Mouse (Mus musculus) 3T3-L1 (cell line): Measurements from ENCODE around the gene Gm7168.
A peak's percentile ranks its signal among the peaks of the same experiment; 100 is the strongest.
"Not testable (repeated sequence)": the region's sequence is repeated elsewhere in the genome, so short reads cannot be mapped to it uniquely, and the experiment has no call there.

Source experiments
- DNase-seq: peaks from one replicate; pipeline ENCODE4 v3.0.0-alpha.2; 2015; ENCODE audit warnings: low read depth, low spot score

The Gm7168 gene

GRCm38 (mm10) chr17:13948073-13948472, at the start of gene Gm7168:
Gm7168 (plus strand) TSS chr17:13948373.
- not testable (repeated sequence) for DNase-seq

DNA sequence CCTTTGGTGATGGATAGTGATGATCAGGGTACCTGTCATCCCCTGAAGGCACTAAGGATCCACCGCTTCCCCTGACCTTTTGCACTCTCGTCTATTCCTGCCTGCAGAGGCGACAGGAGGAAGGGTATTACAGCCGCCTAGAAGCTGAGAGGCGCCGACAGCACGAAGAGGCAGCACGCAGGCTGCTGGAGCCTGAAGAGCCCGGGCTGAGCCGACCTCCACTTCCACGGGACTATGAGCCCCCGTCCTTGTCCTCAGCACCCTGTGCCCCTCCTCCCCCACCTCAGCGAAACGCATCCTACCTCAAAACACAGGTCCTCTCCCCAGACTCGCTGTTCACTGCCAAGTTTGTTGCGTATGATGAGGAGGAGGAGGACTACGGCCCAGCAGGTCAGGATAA, 49.3 kb upstream of the Gm7168 start:
- DNase-seq, result no peak

DNA sequence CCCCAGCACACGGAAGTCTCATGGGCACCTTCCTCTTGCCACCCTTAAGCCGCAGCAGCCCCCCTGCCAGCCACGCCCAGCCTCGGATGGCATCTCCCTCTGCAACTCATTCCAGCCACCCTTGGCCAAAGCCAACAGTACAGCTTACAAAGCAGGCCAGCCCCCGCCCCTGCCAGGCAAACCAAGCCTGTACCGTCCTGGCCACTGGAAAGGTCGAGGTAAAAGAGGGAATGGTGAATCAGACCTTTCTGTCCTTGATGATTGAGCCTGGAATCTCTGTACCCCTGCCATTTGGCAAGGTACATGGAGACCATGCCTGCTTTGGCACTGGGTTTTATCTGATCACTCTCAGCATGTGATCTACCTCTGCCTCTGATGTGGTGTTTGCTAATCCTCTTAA, 48.9 kb upstream of the Gm7168 start:
- no peak for DNase-seq

GRCm38 (mm10) chr17:13903793-13904192, 44.4 kb upstream of the Gm7168 start:
- no peak for DNase-seq

DNA sequence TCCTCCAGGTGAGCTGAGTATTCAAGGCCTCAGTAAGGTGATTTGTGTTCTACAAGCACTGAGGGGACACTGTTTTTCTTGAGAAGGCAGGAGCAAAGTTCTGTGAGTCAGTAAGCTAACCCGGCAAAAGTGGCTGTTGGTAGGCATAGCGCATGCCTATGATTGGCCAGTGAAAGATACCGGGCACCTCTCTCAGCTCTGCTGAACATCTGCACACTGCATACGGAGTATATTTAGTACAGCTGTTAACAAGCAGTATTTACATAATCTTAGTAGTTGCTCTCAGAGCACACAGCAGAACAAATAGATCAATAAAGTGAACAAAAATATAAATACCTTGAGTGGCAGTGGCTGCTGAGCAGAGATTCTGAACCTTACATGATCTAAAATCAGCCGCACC, 41.1 kb upstream of the Gm7168 start:
- DNase-seq, result no peak

DNA sequence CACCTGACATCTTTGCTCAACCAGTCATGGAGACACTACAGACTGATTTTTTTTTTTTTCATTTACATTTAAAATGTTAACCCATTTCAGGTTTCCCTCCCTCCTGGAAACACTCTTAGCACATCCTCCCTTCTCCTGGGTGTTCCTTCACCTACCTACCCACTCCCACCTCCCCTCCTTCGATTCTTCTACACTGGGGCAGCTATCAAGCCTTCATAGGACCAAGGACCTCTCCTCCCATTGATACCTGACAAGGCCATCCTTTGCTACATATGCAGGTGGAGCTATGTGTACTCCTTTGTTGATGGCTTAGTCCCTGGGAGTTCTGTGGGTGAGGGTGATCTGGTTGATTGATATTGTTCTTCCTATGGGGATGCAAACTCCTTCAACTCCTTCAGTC, 40.5 kb upstream of the Gm7168 start:
- no peak for DNase-seq

DNA sequence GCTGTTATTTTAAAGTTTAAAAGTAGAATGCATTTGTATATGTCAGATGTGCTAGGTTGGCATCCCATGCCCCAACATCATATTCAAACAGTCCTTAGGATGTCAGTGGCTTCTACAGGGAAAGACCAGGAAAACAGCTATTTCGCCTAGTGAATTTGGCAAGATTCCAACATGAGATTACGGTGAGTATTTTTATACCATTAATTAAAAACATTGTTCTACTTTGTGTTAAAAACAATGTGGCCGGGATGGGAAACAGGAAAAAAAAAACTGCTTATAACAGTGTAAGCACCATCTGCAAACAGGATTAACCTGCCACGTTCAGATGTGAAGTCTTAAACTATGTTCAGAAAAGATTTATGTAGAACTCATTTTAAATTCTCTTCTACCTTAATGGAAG, 34.2 kb upstream of the Gm7168 start:
- no peak for DNase-seq

DNA sequence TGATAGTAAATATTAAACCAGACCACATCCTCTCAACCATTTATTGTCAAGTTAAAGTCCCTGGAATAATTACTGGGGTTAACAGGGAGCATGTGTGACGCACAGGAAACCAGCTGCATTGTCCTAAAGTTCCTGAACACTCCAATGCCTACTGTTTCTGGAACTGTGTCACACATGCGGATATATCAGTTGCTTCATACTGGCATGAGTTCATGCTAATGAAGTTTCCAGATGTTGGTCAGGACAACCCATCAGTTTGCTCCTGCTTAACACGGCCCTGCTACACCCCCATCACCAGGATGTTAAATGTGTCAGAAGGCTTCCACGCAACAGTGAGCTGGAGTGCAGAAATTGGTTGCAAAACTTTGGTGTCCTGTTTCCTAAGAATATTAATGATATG, 33.6 kb upstream of the Gm7168 start:
- DNase-seq, result no peak

DNA sequence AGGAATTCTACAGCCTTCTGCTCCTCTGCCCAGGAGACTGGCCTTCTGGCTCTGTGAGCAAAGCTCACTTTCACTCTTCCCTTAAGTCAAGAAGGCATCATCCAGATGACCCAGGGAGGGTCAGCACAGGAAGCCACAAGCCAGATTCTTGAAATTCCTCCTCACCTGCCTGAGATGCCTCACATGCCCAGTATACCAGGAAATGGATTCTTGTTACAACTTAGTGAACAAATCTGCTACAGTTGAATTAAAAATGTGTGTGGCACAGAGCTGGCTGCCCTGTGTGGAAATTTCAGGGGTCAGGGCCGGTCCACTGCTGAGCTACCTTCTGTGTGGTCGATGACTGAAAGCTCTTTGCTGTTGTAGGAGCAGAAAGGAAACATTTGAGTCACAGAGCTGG, 27.4 kb upstream of the Gm7168 start:
- DNase-seq, result peak; percentile 93

DNA sequence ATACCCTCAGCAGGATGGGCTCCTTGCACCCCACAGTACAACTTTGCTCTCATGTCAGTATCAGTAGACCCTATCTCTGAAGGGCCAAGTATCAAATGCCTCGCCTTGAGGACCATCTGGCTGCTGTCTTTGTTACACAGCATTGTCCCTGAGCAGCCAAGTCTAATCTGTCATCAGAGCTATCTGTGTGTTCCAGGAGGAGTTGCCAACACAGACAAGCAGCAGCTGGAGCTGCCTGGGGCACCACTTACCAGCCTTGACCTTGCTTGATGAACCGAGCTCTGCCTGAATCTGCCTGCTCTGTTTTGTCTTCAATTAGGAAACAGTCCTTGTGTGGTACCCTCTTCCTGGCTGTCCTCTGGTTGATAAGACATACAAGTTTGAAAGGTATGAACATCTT, 24.8 kb upstream of the Gm7168 start:
- peak; percentile 49 for DNase-seq

- DNase-seq, result peak; percentile 76
Measured at GRCm38 (mm10) chr17:13924588-13924987, 23.6 kb upstream of the Gm7168 start.

- DNase-seq, result peak; percentile 73
Measured at GRCm38 (mm10) chr17:13925931-13926330, 22.2 kb upstream of the Gm7168 start.

DNA sequence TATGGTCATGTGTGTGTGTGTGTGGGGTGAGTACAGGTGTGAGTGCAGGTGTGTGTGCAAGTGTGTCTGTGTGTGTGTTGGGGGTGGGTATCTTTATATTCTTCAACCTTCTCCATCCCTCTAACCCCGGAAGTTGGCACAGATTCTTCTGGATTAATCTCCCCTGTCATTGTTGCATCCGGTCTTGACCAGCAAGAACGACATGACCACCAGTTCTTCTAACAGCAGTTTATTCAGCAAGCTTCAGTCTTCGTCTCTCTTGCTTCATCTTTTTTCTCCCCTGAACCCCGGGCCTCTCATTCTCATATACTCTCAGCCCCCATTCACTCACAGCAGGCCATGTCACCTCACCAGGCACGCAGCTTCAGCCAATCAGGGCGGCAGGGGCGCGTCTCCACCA, 17.8 kb upstream of the Gm7168 start:
- no peak for DNase-seq

GRCm38 (mm10) chr17:13935364-13935763, 12.8 kb upstream of the Gm7168 start:
- not testable (repeated sequence) for DNase-seq

DNA sequence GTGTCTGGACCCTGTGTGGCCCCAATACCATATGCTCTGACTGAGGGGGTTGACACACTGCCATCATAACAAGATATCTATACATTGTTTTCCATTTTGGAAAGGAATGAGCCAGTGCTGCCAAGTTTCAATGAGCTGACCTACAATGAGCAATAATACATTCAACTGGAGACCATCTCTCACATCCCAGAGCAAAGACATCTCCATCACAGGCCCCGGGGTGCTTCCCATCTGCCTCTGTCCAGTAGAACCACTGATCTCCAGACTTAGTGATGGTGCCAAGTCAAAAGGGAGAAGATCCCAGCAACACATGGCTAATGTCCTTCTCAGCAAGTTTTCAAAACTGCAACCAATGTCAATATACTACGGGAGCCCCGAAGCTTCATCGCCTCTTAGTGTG, 10.4 kb upstream of the Gm7168 start:
- no peak for DNase-seq

DNA sequence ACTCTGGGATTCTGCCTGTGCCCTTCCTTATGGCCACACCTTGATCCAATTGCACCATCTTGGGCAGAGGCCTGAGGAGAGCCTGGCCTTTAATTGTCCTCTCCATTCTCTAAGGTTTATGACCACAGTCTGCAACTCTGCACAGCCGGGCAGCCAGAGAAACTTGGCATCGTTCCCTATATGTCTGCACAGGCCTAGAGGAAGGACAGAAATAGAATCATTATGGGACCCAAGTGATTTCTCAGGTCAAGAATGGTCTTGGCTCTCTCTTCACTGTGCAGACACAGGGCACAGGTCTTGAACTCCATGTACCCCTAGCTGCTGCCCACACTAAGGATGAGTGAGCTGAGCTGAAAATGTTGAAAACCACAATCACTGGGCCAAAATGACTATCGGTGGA, 9.5 kb upstream of the Gm7168 start:
- peak; percentile 53 for DNase-seq

- not testable (repeated sequence) for DNase-seq
Measured at GRCm38 (mm10) chr17:13939231-13939630, 8.9 kb upstream of the Gm7168 start.

GRCm38 (mm10) chr17:13940487-13940886, 7.7 kb upstream of the Gm7168 start:
- peak; percentile 35 for DNase-seq

DNA sequence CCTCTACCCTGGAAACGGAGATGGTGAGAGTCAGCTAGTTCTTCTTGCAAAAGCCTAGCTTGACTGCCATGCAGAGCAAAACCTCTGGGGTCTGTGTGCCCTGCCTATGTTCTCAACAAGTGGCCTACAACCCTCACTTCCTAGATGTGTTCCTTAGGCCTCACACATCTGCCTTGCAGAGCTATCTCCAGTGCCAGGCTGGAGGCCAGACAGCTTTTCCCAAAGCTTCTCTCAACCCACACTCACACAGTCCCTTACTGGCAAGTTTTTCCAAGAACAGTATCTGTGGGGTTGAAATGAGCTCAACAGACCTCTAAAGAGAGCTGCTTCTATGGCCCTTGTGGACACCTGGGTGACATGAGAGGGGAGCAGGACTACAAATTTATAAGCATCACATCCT, 3.4 kb downstream of the Gm7168 start:
- DNase-seq, result not testable (repeated sequence)

DNA sequence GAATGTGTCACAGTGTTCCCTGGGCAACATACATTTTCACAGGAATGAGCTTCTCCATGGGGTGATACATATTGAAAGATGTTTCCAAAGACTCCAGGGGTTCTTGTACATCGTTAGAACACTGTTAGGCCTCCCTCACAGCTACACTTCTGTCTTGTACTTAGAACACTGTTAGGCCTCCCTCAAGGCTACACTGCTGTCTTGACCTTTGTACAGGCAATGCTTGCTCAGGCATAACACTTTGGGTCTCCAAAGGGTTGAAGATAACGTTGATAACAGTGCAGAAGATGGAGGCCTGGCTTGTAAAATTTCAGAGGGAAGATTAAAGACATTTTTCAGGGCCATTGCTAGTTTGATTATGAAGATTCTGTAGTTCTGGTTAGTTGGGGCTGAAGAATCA, 10.0 kb downstream of the Gm7168 start:
- not testable (repeated sequence) for DNase-seq

DNA sequence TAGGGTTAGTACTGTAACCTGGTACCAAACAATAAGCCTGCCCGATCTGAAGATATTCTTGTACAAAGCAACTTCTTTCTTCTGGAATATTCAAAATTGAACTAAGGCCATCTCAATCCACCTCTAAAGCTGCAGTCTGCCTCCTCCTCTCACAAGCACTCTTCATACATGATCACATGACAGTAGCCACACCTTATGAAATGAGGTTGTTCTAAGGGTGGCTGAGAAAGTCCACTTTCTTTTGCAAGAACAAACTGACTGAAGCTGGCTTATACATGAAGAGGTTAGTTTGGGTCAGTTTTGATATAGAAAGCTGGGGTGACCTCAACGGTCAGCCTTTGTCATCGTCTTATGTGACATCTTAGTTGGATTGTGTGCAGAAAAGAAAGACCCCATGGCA, 14.1 kb downstream of the Gm7168 start:
- not testable (repeated sequence) for DNase-seq

DNA sequence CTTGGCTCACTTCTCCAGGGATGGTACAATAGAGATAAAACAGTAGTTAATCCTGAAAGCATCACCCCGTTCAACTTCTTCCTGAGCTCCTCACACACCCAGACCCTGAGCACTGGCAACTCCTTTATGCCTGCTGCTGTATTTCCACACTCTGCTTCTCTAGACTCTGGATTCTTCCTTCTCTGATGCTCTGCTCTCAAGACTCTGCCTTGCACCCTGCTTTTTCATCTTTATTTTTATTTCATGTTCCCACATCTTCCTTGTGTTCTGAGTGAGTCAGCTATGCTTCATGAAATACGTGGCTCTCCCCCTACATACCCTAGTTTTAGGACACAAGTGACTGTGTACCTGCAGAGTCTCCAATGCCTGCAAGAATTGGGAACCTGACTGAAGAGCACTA, 16.9 kb downstream of the Gm7168 start:
- not testable (repeated sequence) for DNase-seq

- not testable (repeated sequence) for DNase-seq
Measured at GRCm38 (mm10) chr17:13969917-13970316, 21.7 kb downstream of the Gm7168 start.

GRCm38 (mm10) chr17:13970796-13971195, 22.6 kb downstream of the Gm7168 start:
- DNase-seq, result not testable (repeated sequence)

DNA sequence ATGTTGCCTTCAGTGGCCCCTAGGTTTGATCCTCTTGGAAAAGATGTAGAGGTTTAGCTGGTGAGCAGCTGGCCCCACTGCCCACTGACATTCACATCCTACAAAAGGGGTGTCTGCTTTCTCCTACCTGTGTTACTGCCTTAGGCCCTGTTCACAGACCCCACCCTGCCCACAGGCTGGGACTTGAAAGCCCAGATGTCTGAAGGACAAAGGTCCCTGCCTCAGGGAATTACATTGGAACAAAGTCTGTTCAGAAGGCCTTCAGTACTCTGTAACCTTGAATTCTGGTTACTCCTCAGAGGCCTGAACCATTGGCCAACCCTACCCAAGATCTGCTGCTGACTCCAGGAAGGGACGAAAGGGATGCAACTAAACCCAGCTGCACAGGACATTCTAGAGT, 39.5 kb downstream of the Gm7168 start:
- no peak for DNase-seq
